Mouse (Mus musculus) left cerebral cortex, postnatal 25 days (tissue): ENCODE data around the gene Sirt7. TPM values are rescaled to one million over a fixed set of nuclear protein-coding genes. Genes with fewer than 3 reads are reported as not detected.
"Not testable (repeated sequence)": the region's sequence is repeated elsewhere in the genome, so short reads cannot be mapped to it uniquely, and the experiment has no call there.

Experiments
- DNase-seq, 2 experiments: peaks; one replicate each; pipeline ENCODE4 v3.0.0; 2022; ENCODE audit warnings: low spot score in 2 of 2, mixed read lengths in 1 of 2
- intact Hi-C: fragments of 180-260 bp; cut with DNase I; formaldehyde crosslinking; loops from one replicate; pipeline ENCODE4 v1.15.1; 2025
- total RNA-seq, 2 experiments: library from RNA; stranded (reverse); gene quantifications; 2 replicates each; pipeline ENCODE4 v1.2.3; 2021

Gene Sirt7
- total RNA-seq, 2 experiments from 2014 or later = 37.8 TPM

GRCm38 (mm10) chr11:120600716-120601115 lies 24.3 kb downstream of the Sirt7 start:
- intact Hi-C loops = no loop called here
- no peak for DNase-seq

GRCm38 (mm10) chr11:120598990-120599549 lies 26.0 kb downstream of the Sirt7 start:
- no peak for DNase-seq
- intact Hi-C loops = no loop called here

- DNase-seq = peak; percentile 95 to 96
- intact Hi-C loops = no loop called here
Measured at GRCm38 (mm10) chr11:120598283-120598989, 26.6 kb downstream of the Sirt7 start, which contains the start of the genes Alyref and Anapc11. Alyref (minus strand) TSS chr11:120598365. Anapc11 (plus strand) TSS chr11:120598421.

- intact Hi-C loops = no loop called here
- no peak for DNase-seq
Measured at GRCm38 (mm10) chr11:120597240-120598235, 27.5 kb downstream of the Sirt7 start.

GRCm38 (mm10) chr11:120588531-120588930 lies 36.5 kb downstream of the Sirt7 start:
- DNase-seq = no peak
- intact Hi-C loops = no loop called here

GRCm38 (mm10) chr11:120583937-120584336 lies 41.1 kb downstream of the Sirt7 start:
- intact Hi-C loops = no loop called here
- DNase-seq = no peak

- intact Hi-C loops = not testable (repeated sequence)
Measured at GRCm38 (mm10) chr11:120582982-120583293, 42.1 kb downstream of the Sirt7 start.

GRCm38 (mm10) chr11:120582268-120582981 lies 42.6 kb downstream of the Sirt7 start:
- intact Hi-C loops = no loop called here
- DNase-seq = peak in 1 of 2 experiments; percentile 24

More at GRCm38 (mm10) chr11:120582982-120583293, 42.1 kb downstream of the Sirt7 start:
- DNase-seq = not testable (repeated sequence)

- intact Hi-C loops = loop anchor here (1.0 to 2.0 kb wide), 3 partner anchors 8 to 131 kb away; partner anchors contain the start of genes Cenpx, Lrrc45 and P4hb
- peak; percentile 90 to 92 for DNase-seq
Measured at GRCm38 (mm10) chr11:120581490-120582267, 43.4 kb downstream of the Sirt7 start, which contains the start of gene Arhgdia. Arhgdia (minus strand) TSS chr11:120581624.

- intact Hi-C loops = loop anchor here (1.0 to 2.0 kb wide), 3 partner anchors 8 to 132 kb away; partner anchors contain the start of genes Cenpx, Lrrc45 and P4hb
- peak; percentile 38 to 52 for DNase-seq
Measured at GRCm38 (mm10) chr11:120580871-120581331, 44.1 kb downstream of the Sirt7 start.

GRCm38 (mm10) chr11:120580190-120580589 lies 44.9 kb downstream of the Sirt7 start:
- intact Hi-C loops = loop anchor here (2.0 kb wide), 2 partner anchors 61 to 133 kb away; partner anchors contain the start of genes Cenpx and Lrrc45
- DNase-seq = peak; percentile 16 to 21

GRCm38 (mm10) chr11:120579316-120580107 lies 45.5 kb downstream of the Sirt7 start:
- peak; percentile 62 to 67 for DNase-seq
- intact Hi-C loops = loop anchor here (2.0 kb wide), 2 partner anchors 61 to 133 kb away; partner anchors contain the start of genes Cenpx and Lrrc45

GRCm38 (mm10) chr11:120578694-120579243 lies 46.3 kb downstream of the Sirt7 start:
- intact Hi-C loops = no loop called here
- no peak for DNase-seq

GRCm38 (mm10) chr11:120578024-120578693 lies 46.9 kb downstream of the Sirt7 start:
- no peak for DNase-seq
- intact Hi-C loops = no loop called here

- no peak for DNase-seq
Measured at GRCm38 (mm10) chr11:120577211-120578023, 47.6 kb downstream of the Sirt7 start.

More at GRCm38 (mm10) chr11:120577211-120578023, 47.6 kb downstream of the Sirt7 start:
- intact Hi-C loops = no loop called here
